Mouse (Mus musculus): ENCODE measurements around the gene Nufip2. TPM values are rescaled to one million over a fixed set of nuclear protein-coding genes. Genes with fewer than 3 reads are reported as not detected.
"Not testable (repeated sequence)": the region's sequence is repeated elsewhere in the genome, so short reads cannot be mapped to it uniquely, and the experiment has no call there.

Nufip2 gene
- polyA plus RNA-seq, 1 experiment, result 9.3 TPM

DNA sequence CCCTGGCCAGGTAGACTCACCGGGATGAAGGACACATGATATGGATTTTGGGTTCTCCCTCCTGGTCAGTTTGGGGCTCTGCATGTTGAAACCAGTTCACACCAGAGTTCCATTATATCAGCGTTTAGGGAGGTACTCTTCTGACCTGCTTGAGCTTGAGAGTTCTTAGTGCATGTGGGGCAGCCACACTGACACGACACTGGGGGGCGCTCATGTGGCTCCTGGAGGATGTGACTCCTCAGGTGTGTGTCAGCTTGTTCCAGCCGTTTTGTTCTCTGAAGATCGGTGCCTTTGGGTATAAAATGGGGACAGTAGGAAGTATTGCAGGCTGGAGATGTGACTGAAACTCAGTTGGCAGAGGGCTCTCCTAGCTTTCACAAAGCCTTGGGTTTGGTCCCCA lies 58.0 kb downstream of the Nufip2 start:
- TF ChIP-seq MYOG (IDR thresholded peaks at IDR 0.05; ENCODE audit: control insufficient read depth in 1 of 3, insufficient read depth in 1 of 3, insufficient read length in 2 of 3, low read depth in 2 of 3) (no peak), MYOD1 (IDR thresholded peaks at IDR 0.05; ENCODE audit: control insufficient read depth in 1 of 3, insufficient read length in 2 of 3, low read depth in 2 of 3) (no peak), TCF3 (IDR thresholded peaks at IDR 0.05; ENCODE audit: insufficient read length, low read depth) (no peak), SRF (IDR thresholded peaks at IDR 0.05; ENCODE audit: control insufficient read depth, insufficient read length, low read depth) (no peak), REST (IDR thresholded peaks at IDR 0.05; ENCODE audit: insufficient read depth, insufficient read length) (no peak), POLR2AphosphoS2 (IDR thresholded peaks at IDR 0.05; ENCODE audit: insufficient read length, low read depth) (no peak), TCF12 (IDR thresholded peaks at IDR 0.05; ENCODE audit: insufficient read depth, poor library complexity, severe bottlenecking) (no peak), CEBPB (IDR thresholded peaks at IDR 0.05; ENCODE audit: insufficient read depth, poor library complexity, severe bottlenecking) (no peak), MAX (IDR thresholded peaks at IDR 0.05; ENCODE audit: low read depth) (no peak), E2F4 (IDR thresholded peaks at IDR 0.05; ENCODE audit: insufficient read depth) (no peak), USF1 (IDR thresholded peaks at IDR 0.05; ENCODE audit: low read depth) (no peak), POLR2A (IDR thresholded peaks at IDR 0.05; ENCODE audit: insufficient read length, low read depth) (no peak)
- no peaks in the 10 kb centered on the region for H3K79me2 ChIP-seq (ENCODE audit: control insufficient read depth, insufficient read depth)

DNA sequence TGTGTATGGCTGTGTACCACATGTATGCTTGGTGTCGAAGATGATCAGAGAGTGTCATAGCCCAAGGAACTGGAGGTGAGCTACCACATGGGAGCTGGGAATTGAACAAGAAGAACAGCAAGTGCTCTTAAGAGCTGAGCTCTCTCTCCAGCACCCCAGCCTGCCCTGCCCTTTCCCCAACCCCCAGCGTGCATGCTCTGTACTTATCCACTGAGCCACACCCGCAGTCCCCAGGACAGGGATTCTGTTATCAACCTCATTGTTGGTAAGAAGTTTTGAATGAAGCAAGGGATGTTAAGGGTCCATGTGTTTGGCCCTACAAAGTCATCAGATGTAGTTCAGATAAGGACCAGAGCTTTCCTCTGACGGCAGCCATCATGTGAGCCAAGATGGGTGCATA lies 60.7 kb downstream of the Nufip2 start:
- peaks cover under 1% of the 10 kb centered on the region for H3K27me3 ChIP-seq (ENCODE audit: control insufficient read depth, insufficient read depth, insufficient read length)
- H3K4me2 ChIP-seq (ENCODE audit: low read depth), result no peak overlapping the region
- no peak overlapping the region for H3K4me3 ChIP-seq
- no peak for TF ChIP-seq POLR2AphosphoS2 (IDR thresholded peaks at IDR 0.05; ENCODE audit: insufficient read length, low read depth)
- TF ChIP-seq E2F4 (IDR thresholded peaks at IDR 0.05; ENCODE audit: insufficient read depth), result no peak
- TF ChIP-seq USF1 (IDR thresholded peaks at IDR 0.05; ENCODE audit: low read depth), result no peak
- TF ChIP-seq MAX (IDR thresholded peaks at IDR 0.05; ENCODE audit: low read depth), result no peak
- no peak for TF ChIP-seq TCF12 (IDR thresholded peaks at IDR 0.05; ENCODE audit: insufficient read depth, poor library complexity, severe bottlenecking)
- TF ChIP-seq CEBPB (IDR thresholded peaks at IDR 0.05; ENCODE audit: insufficient read depth, poor library complexity, severe bottlenecking), result no peak
- TF ChIP-seq SRF (IDR thresholded peaks at IDR 0.05; ENCODE audit: control insufficient read depth, insufficient read length, low read depth), result no peak
- TF ChIP-seq POLR2A (IDR thresholded peaks at IDR 0.05; ENCODE audit: insufficient read length, low read depth), result no peak
- no peak for TF ChIP-seq TCF3 (IDR thresholded peaks at IDR 0.05; ENCODE audit: insufficient read length, low read depth)
- TF ChIP-seq MYOD1 (IDR thresholded peaks at IDR 0.05; ENCODE audit: control insufficient read depth in 1 of 3, insufficient read length in 2 of 3, low read depth in 2 of 3), result no peak
- no peak for TF ChIP-seq MYOG (IDR thresholded peaks at IDR 0.05; ENCODE audit: control insufficient read depth in 1 of 3, insufficient read depth in 1 of 3, insufficient read length in 2 of 3, low read depth in 2 of 3)
- no peaks in the 10 kb centered on the region for H3K79me2 ChIP-seq (ENCODE audit: control insufficient read depth, insufficient read depth)
- H3ac ChIP-seq (ENCODE audit: control insufficient read depth, insufficient read length), result no peak overlapping the region
- H3K36me3 ChIP-seq (ENCODE audit: control insufficient read depth, insufficient read depth), result no peaks in the 10 kb centered on the region

More for the DNA sequence above, 58.0 kb downstream of the Nufip2 start:
- Histone ChIP-seq H3ac (ENCODE audit: control insufficient read depth, insufficient read length) (no peak overlapping the region), H3K27me3 (ENCODE audit: control insufficient read depth, insufficient read depth, insufficient read length) (no peaks in the 10 kb centered on the region), H3K36me3 (ENCODE audit: control insufficient read depth, insufficient read depth) (no peaks in the 10 kb centered on the region), H3K4me2 (ENCODE audit: low read depth) (no peak overlapping the region), H3K4me3 (no peak overlapping the region)

DNA sequence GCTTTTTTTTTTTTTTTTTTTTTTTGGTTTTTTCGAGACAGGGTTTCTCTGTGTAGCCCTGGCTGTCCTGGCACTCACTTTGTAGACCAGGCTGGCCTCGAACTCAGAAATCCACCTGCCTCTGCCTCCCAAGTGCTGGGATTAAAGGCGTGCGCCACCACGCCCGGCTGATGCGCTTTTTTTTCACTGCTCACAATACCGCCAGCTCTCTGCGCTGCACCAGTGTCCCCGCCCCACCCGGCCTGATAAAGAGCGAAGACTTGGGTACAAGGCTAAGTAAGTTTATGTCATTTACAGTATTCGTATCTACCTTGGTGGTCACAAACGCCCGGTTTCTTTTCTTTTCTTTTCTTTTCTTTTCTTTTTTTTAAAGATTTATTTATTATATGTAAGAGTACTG lies 61.1 kb downstream of the Nufip2 start:
- not testable (repeated sequence) for H3K27me3 ChIP-seq (ENCODE audit: control insufficient read depth, insufficient read depth, insufficient read length); H3K79me2 ChIP-seq (ENCODE audit: control insufficient read depth, insufficient read depth); H3K4me2 ChIP-seq (ENCODE audit: low read depth); H3K36me3 ChIP-seq (ENCODE audit: control insufficient read depth, insufficient read depth); H3K4me3 ChIP-seq; H3ac ChIP-seq (ENCODE audit: control insufficient read depth, insufficient read length)

DNA sequence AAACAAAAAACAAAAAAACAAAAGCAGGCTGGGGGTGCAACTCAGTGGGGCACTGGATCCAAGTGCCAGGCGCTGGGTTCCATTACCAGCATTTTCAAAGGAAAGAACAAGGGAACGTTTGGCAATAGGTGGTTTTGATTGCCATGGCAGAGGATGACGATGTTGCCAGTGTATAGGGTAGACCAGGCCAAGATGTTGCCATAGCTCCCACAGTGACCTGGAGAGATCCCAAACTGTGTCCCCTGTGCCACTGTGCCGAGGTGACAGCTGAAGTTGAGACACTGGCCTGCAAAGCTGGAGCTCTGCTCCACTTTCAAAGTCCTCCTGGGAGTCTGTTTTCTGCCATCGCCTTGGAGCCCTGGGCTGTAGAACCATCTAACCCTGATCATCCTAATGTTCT lies 63.0 kb downstream of the Nufip2 start:
- no peak for TF ChIP-seq CEBPB (IDR thresholded peaks at IDR 0.05; ENCODE audit: insufficient read depth, poor library complexity, severe bottlenecking)
- TF ChIP-seq POLR2AphosphoS2 (IDR thresholded peaks at IDR 0.05; ENCODE audit: insufficient read length, low read depth), result no peak
- TF ChIP-seq MYOD1 (IDR thresholded peaks at IDR 0.05; ENCODE audit: control insufficient read depth in 1 of 3, insufficient read length in 2 of 3, low read depth in 2 of 3), result no peak
- TF ChIP-seq MAX (IDR thresholded peaks at IDR 0.05; ENCODE audit: low read depth), result no peak
- no peak for TF ChIP-seq MYOG (IDR thresholded peaks at IDR 0.05; ENCODE audit: control insufficient read depth in 1 of 3, insufficient read depth in 1 of 3, insufficient read length in 2 of 3, low read depth in 2 of 3)
- TF ChIP-seq USF1 (IDR thresholded peaks at IDR 0.05; ENCODE audit: low read depth), result no peak
- TF ChIP-seq REST (IDR thresholded peaks at IDR 0.05; ENCODE audit: insufficient read depth, insufficient read length), result no peak
- no peak for TF ChIP-seq TCF12 (IDR thresholded peaks at IDR 0.05; ENCODE audit: insufficient read depth, poor library complexity, severe bottlenecking)
- TF ChIP-seq SRF (IDR thresholded peaks at IDR 0.05; ENCODE audit: control insufficient read depth, insufficient read length, low read depth), result no peak
- TF ChIP-seq POLR2A (IDR thresholded peaks at IDR 0.05; ENCODE audit: insufficient read length, low read depth), result no peak
- no peak for TF ChIP-seq E2F4 (IDR thresholded peaks at IDR 0.05; ENCODE audit: insufficient read depth)
- Histone ChIP-seq H3K36me3 (ENCODE audit: control insufficient read depth, insufficient read depth) (no peaks in the 10 kb centered on the region), H3K4me2 (ENCODE audit: low read depth) (no peak overlapping the region), H3ac (ENCODE audit: control insufficient read depth, insufficient read length) (no peak overlapping the region), H3K79me2 (ENCODE audit: control insufficient read depth, insufficient read depth) (no peaks in the 10 kb centered on the region), H3K27me3 (ENCODE audit: control insufficient read depth, insufficient read depth, insufficient read length) (peaks cover 5% of the 10 kb centered on the region), H3K4me3 (no peak overlapping the region)

DNA sequence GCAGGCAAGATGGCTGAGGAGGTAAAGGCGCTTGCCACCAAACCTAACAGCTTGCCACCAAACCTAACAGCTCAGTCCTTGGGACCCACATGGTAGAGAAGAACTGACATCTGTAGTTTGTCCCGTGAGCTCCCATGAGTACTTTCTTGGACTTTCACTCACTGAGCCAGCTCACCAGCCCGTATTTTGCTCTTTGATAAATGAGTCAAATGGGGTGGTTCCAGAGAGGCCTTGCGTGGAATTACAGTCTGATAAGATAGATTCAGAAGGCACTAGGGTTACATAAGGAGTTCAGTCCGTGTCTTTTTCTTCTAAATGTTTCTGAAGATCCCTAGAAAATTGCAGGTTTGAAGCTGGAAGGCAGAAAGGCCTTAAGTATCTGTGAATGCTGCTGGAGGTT lies 66.6 kb downstream of the Nufip2 start:
- Histone ChIP-seq H3K27me3 (ENCODE audit: control insufficient read depth, insufficient read depth, insufficient read length) (peaks cover 5% of the 10 kb centered on the region), H3K79me2 (ENCODE audit: control insufficient read depth, insufficient read depth) (no peaks in the 10 kb centered on the region), H3K36me3 (ENCODE audit: control insufficient read depth, insufficient read depth) (no peaks in the 10 kb centered on the region), H3K4me2 (ENCODE audit: low read depth) (no peak overlapping the region), H3ac (ENCODE audit: control insufficient read depth, insufficient read length) (no peak overlapping the region), H3K4me3 (no peak overlapping the region)
- TF ChIP-seq USF1 (IDR thresholded peaks at IDR 0.05; ENCODE audit: low read depth) (no peak), TCF12 (IDR thresholded peaks at IDR 0.05; ENCODE audit: insufficient read depth, poor library complexity, severe bottlenecking) (no peak), POLR2A (IDR thresholded peaks at IDR 0.05; ENCODE audit: insufficient read length, low read depth) (no peak), E2F4 (IDR thresholded peaks at IDR 0.05; ENCODE audit: insufficient read depth) (no peak), MAX (IDR thresholded peaks at IDR 0.05; ENCODE audit: low read depth) (no peak)
